Mouse (Mus musculus) spleen, adult 2 months (tissue): Measurements from ENCODE around the gene Agbl4. TPM values are rescaled to one million over a fixed set of nuclear protein-coding genes. Genes with fewer than 3 reads are reported as not detected.

Experiments
- DNase-seq, 2 experiments: peaks; one replicate each; pipeline versions ENCODE4 v3.0.0 to v3.0.0-alpha.2; 2012 to 2021; ENCODE audit warnings: low spot score in 2 of 2, low read depth in 1 of 2
- H3K27ac ChIP-seq: fragments of 200-500 bp; 2 replicates; pipeline ENCODE4 v1.5.1; 2012; ENCODE audit warnings: low read length, inconsistent platforms; ENCODE audit not compliant: insufficient read depth
- H3K27me3 ChIP-seq: fragments of 200-500 bp; 2 replicates; pipeline ENCODE4 v1.6.1; 2012; ENCODE audit warnings: mild to moderate bottlenecking, moderate library complexity, low read length, inconsistent platforms; ENCODE audit not compliant: control insufficient read depth, insufficient read depth
- H3K36me3 ChIP-seq: fragments of 200-500 bp; 2 replicates; pipeline ENCODE4 v1.6.1; 2012; ENCODE audit warnings: mild to moderate bottlenecking, low read length, inconsistent platforms; ENCODE audit not compliant: control insufficient read depth, insufficient read depth
- H3K4me1 ChIP-seq: fragments of 200-500 bp; 2 replicates; pipeline ENCODE4 v1.6.1; 2011; ENCODE audit warnings: inconsistent platforms; ENCODE audit not compliant: control insufficient read depth, insufficient read depth, insufficient read length
- H3K4me3 ChIP-seq: fragments of 200-500 bp; 2 replicates; pipeline ENCODE4 v1.5.1; 2011; ENCODE audit warnings: mild to moderate bottlenecking, inconsistent platforms; ENCODE audit not compliant: insufficient read depth, insufficient read length; ENCODE audit errors: extremely low read depth
- CTCF ChIP-seq: fragments of 200-500 bp; IDR thresholded peaks from 2 replicates; pipeline ENCODE4 v1.5.1; 2011; ENCODE audit warnings: mild to moderate bottlenecking, inconsistent platforms; ENCODE audit not compliant: insufficient read depth, insufficient read length, insufficient replicate concordance; ENCODE audit errors: extremely low read depth
- POLR2A ChIP-seq: fragments of 200-500 bp; IDR thresholded peaks from 2 replicates; pipeline ENCODE4 v1.6.1; 2011; ENCODE audit warnings: low read depth, low read length, inconsistent platforms
- WGBS: fragments of 180-500 bp; shearing (Covaris S2); methylation state at CpG from one replicate; pipeline ENCODE4 v1.1.7; 2018; 5-methylcytosine and 5-hydroxymethylcytosine counted together
- polyA plus RNA-seq: library from polyadenylated mRNA; depleted of rRNA; stranded (reverse); fragments of >200 nt; gene quantifications from 2 replicates; pipeline ENCODE4 v1.2.3, GENCODE M21; 2012

Gene Agbl4
- polyA plus RNA-seq, 1 experiment = 0.18 TPM

- Histone ChIP-seq H3K27ac (no peak overlapping the region), H3K4me3 (no peak overlapping the region), H3K36me3 (peaks cover 23% of the 10 kb centered on the region), H3K27me3 (no peaks in the 10 kb centered on the region), H3K4me1 (peaks cover 3% of the 10 kb centered on the region; the same call in 1 of the 2 replicates)
- TF ChIP-seq CTCF (no peak), POLR2A (no peak)
- DNase-seq = no peak
- 91% methylated on average over 2 of the region's 2 CpGs for WGBS
Measured at GRCm38 (mm10) chr4:111431186-111431585, 1033.7 kb downstream of the Agbl4 start.

GRCm38 (mm10) chr4:111432013-111432412 lies 1034.6 kb downstream of the Agbl4 start:
- TF ChIP-seq POLR2A (no peak), CTCF (no peak)
- Histone ChIP-seq H3K4me1 (peaks cover 3% of the 10 kb centered on the region; the same call in 1 of the 2 replicates), H3K36me3 (peaks cover 25% of the 10 kb centered on the region), H3K4me3 (no peak overlapping the region), H3K27me3 (no peaks in the 10 kb centered on the region), H3K27ac (no peak overlapping the region)
- WGBS = 84% methylated on average over 5 of the region's 5 CpGs
- no peak for DNase-seq

GRCm38 (mm10) chr4:111432417-111432816 lies 1035.0 kb downstream of the Agbl4 start:
- peaks cover 25% of the 10 kb centered on the region for H3K36me3 ChIP-seq
- H3K4me1 ChIP-seq = peaks cover 3% of the 10 kb centered on the region; the same call in 1 of the 2 replicates
- TF ChIP-seq CTCF = no peak
- no peak for TF ChIP-seq POLR2A
- H3K27ac ChIP-seq = no peak overlapping the region
- 87% methylated on average over 5 of the region's 5 CpGs for WGBS
- no peak for DNase-seq
- no peak overlapping the region for H3K4me3 ChIP-seq
- no peaks in the 10 kb centered on the region for H3K27me3 ChIP-seq

GRCm38 (mm10) chr4:111441709-111442108 lies 1044.2 kb downstream of the Agbl4 start:
- peak; percentile 47 to 64 for DNase-seq
- TF ChIP-seq CTCF (no peak), POLR2A (no peak; the same call in 1 of the 2 replicates)
- Histone ChIP-seq H3K4me3 (peak overlapping the region; percentile 2; the same call in 1 of the 2 replicates), H3K36me3 (peaks cover 3% of the 10 kb centered on the region; the same call in 1 of the 2 replicates), H3K27ac (peak overlapping the region; percentile 85), H3K4me1 (peaks cover 22% of the 10 kb centered on the region; the same call in 1 of the 2 replicates), H3K27me3 (no peaks in the 10 kb centered on the region)
- WGBS = 46% methylated on average over 1 of the region's 1 CpGs

- TF ChIP-seq CTCF = no peak
- no peak for TF ChIP-seq POLR2A
- DNase-seq = peak; percentile 33 to 62
Measured at GRCm38 (mm10) chr4:111442435-111443238, 1045.2 kb downstream of the Agbl4 start.

GRCm38 (mm10) chr4:111443906-111444615 lies 1046.6 kb downstream of the Agbl4 start:
- DNase-seq = no peak
- 89% methylated on average over 10 of the region's 10 CpGs for WGBS
- H3K27me3 ChIP-seq = no peaks in the 10 kb centered on the region
- no peak overlapping the region for H3K4me3 ChIP-seq
- peaks cover 22% of the 10 kb centered on the region; the same call in 1 of the 2 replicates for H3K4me1 ChIP-seq
- no peak overlapping the region for H3K27ac ChIP-seq
- peaks cover 3% of the 10 kb centered on the region; the same call in 1 of the 2 replicates for H3K36me3 ChIP-seq
- TF ChIP-seq POLR2A (no peak), CTCF (no peak)

More at GRCm38 (mm10) chr4:111442435-111443238, 1045.2 kb downstream of the Agbl4 start:
- WGBS = 9% methylated on average over 1 of the region's 1 CpGs
- Histone ChIP-seq H3K4me3 (no peak overlapping the region), H3K27ac (peak overlapping the region; percentile 73), H3K27me3 (no peaks in the 10 kb centered on the region), H3K4me1 (peaks cover 22% of the 10 kb centered on the region; the same call in 1 of the 2 replicates), H3K36me3 (peaks cover 1% of the 10 kb centered on the region; the same call in 1 of the 2 replicates)
